Mouse (Mus musculus) olfactory bulb, adult 2 months (tissue): ENCODE data around the gene Gpt2.

Experiments
- CTCF ChIP-seq: fragments of 200-500 bp; IDR thresholded peaks from 2 replicates; pipeline ENCODE4 v1.5.1; 2012; ENCODE audit warnings: low read depth, mild to moderate bottlenecking, low read length, moderate library complexity; ENCODE audit not compliant: insufficient read depth
- POLR2A ChIP-seq: fragments of 200-500 bp; IDR thresholded peaks from 2 replicates; pipeline ENCODE4 v1.6.1; 2012; ENCODE audit warnings: mild to moderate bottlenecking, low read depth, low read length, moderate library complexity; ENCODE audit not compliant: insufficient read depth

GRCm38 (mm10) chr8:85450335-85450734 lies 42.0 kb upstream of the Gpt2 start:
- no peak for TF ChIP-seq CTCF
- TF ChIP-seq POLR2A: no peak
